Mouse (Mus musculus) hindbrain, embryonic 16.5 days (tissue): ENCODE data around the gene Ttc21a. TPM values are rescaled to one million over a fixed set of nuclear protein-coding genes. Genes with fewer than 3 reads are reported as not detected.

Experiments used
- ATAC-seq: fragments of 200-750 bp; cut with Nextera tagmentation; 2 replicates; pipeline ENCODE4 v1.8.0; 2017; ENCODE audit warnings: moderate TSS enrichment, moderate library complexity
- H3K27ac ChIP-seq: fragments of 300-500 bp; sonication (generic); 2 replicates; pipeline ENCODE4 v1.5.1; 2014; ENCODE audit warnings: low read depth, mild to moderate bottlenecking, control low read depth, low read length, moderate library complexity
- H3K27me3 ChIP-seq: fragments of 300-500 bp; sonication (generic); replicated peaks from 2 replicates; pipeline ENCODE4 v1.6.1; 2014; ENCODE audit warnings: low read length; ENCODE audit not compliant: control insufficient read depth, insufficient read depth
- H3K36me3 ChIP-seq: fragments of 300-500 bp; sonication (generic); 2 replicates; pipeline ENCODE4 v1.6.1; 2014; ENCODE audit warnings: mild to moderate bottlenecking, low read length, moderate library complexity, mixed read lengths; ENCODE audit not compliant: control insufficient read depth, insufficient read depth
- H3K4me1 ChIP-seq: fragments of 300-500 bp; sonication (generic); 2 replicates; pipeline ENCODE4 v1.6.1; 2014; ENCODE audit warnings: low read depth, low read length; ENCODE audit not compliant: control insufficient read depth, insufficient read depth
- H3K4me2 ChIP-seq: fragments of 300-500 bp; sonication (generic); 2 replicates; pipeline ENCODE4 v1.6.1; 2014; ENCODE audit warnings: mild to moderate bottlenecking, low read length, control low read depth, moderate library complexity
- H3K4me3 ChIP-seq: fragments of 300-500 bp; sonication (generic); 2 replicates; pipeline ENCODE4 v1.5.1; 2014; ENCODE audit warnings: mild to moderate bottlenecking, low read length, control low read depth, moderate library complexity
- H3K9ac ChIP-seq: fragments of 300-500 bp; sonication (generic); 2 replicates; pipeline ENCODE4 v1.6.1; 2014; ENCODE audit warnings: low read depth, mild to moderate bottlenecking, control low read depth, low read length, moderate library complexity
- H3K9me3 ChIP-seq: fragments of 300-500 bp; sonication (generic); 2 replicates; pipeline ENCODE4 v1.6.1; 2014; ENCODE audit warnings: mild to moderate bottlenecking, low read length, moderate library complexity; ENCODE audit not compliant: control insufficient read depth
- WGBS: fragments of 180-500 bp; shearing (Covaris S2); extraction: QIAGEN DNeasy Blood & Tissue Kit; methylation state at CpG from one replicate; pipeline ENCODE4 v1.1.7; 2014; 5-methylcytosine and 5-hydroxymethylcytosine counted together
- polyA plus RNA-seq: library from polyadenylated mRNA; unstranded; fragments of >200 nt; fragmentation: Nextera tagmentation; extraction: Ambion mirVana; gene quantifications from 2 replicates; pipeline ENCODE4 v1.2.1, GENCODE M21; 2015

Ttc21a gene
- polyA plus RNA-seq, 1 experiment from 2014 or later, result 1.1 TPM

- Histone ChIP-seq H3K4me2 (no peak overlapping the region), H3K27ac (no peak overlapping the region), H3K4me1 (no peaks in the 10 kb centered on the region), H3K4me3 (no peak overlapping the region), H3K9ac (no peak overlapping the region), H3K36me3 (no peaks in the 10 kb centered on the region), H3K27me3 (no peaks in the 10 kb centered on the region), H3K9me3 (no peaks in the 10 kb centered on the region)
- no peak for ATAC-seq
- WGBS, result 88% methylated on average over 4 of the region's 4 CpGs
Observed at GRCm38 (mm10) chr9:119996080-119996479, 58.7 kb downstream of the Ttc21a start.

DNA sequence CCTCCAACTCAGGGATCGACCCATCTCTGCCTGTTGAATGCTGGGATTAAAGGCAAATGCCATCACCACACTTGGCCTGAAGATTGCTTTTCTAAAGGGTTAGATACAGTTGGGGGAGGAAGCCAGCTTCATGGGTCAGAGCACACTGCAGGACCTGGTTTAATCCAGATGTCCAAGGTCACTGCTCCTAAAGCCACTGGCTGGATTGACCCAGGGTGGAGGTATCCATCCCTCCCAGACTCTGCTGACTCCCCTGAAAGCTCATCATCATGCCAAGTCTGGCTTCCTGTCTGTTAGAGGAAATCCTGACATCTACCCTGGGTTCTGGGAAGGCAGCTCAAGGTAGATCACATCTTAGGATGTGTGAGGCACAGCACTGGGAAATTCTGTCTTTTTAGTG is 61.4 kb downstream of the Ttc21a start:
- Histone ChIP-seq H3K4me2 (no peak overlapping the region), H3K36me3 (no peaks in the 10 kb centered on the region), H3K9me3 (no peaks in the 10 kb centered on the region), H3K27ac (no peak overlapping the region), H3K4me3 (no peak overlapping the region), H3K4me1 (no peaks in the 10 kb centered on the region), H3K27me3 (no peaks in the 10 kb centered on the region), H3K9ac (no peak overlapping the region)
- 74% methylated on average over 1 of the region's 1 CpGs for WGBS
- ATAC-seq, result no peak

- ATAC-seq, result no peak
- Histone ChIP-seq H3K4me3 (no peak overlapping the region), H3K27ac (no peak overlapping the region), H3K36me3 (no peaks in the 10 kb centered on the region), H3K27me3 (no peaks in the 10 kb centered on the region), H3K9me3 (no peaks in the 10 kb centered on the region), H3K4me1 (no peaks in the 10 kb centered on the region), H3K9ac (no peak overlapping the region), H3K4me2 (no peak overlapping the region)
- WGBS, result 77% methylated on average over 6 of the region's 6 CpGs
Observed at GRCm38 (mm10) chr9:119999636-120000035, 62.2 kb downstream of the Ttc21a start.

DNA sequence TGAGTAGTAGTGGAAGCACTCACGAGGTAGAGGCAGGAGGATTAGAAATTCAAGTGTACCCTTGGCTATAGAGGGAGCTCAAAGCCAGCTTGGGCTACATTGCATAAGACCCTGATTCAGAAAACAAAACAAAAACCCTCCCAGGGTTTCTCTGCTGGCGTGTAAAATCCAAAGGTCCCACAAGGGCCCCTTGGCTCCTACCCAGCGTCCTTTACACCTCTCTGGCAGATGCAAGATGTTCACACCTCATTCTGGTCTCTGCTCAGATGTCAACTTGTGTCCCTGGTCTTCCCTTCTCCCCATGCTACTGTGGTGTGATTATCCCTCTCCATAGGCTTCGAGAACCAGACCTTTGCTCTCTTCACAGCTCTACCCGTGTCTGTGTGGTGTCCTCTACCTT is 63.4 kb downstream of the Ttc21a start:
- no peak overlapping the region for H3K27ac ChIP-seq
- H3K9me3 ChIP-seq, result no peaks in the 10 kb centered on the region
- no peak for ATAC-seq
- H3K4me2 ChIP-seq, result no peak overlapping the region
- no peaks in the 10 kb centered on the region for H3K36me3 ChIP-seq
- no peaks in the 10 kb centered on the region for H3K27me3 ChIP-seq
- H3K9ac ChIP-seq, result no peak overlapping the region
- no peak overlapping the region for H3K4me3 ChIP-seq
- no peaks in the 10 kb centered on the region for H3K4me1 ChIP-seq
- WGBS, result 82% methylated on average over 5 of the region's 5 CpGs

- H3K36me3 ChIP-seq, result no peaks in the 10 kb centered on the region
- peak overlapping the region; percentile 31 for H3K4me3 ChIP-seq
- 10% methylated on average over 31 of the region's 31 CpGs for WGBS
- peak; percentile 80 for ATAC-seq
- no peaks in the 10 kb centered on the region for H3K9me3 ChIP-seq
- peak overlapping the region; percentile 58 for H3K4me2 ChIP-seq
- H3K9ac ChIP-seq, result 0 out of 2 replicates have a peak overlapping the region, but pooled peaks have one; percentile 35
- no peaks in the 10 kb centered on the region for H3K27me3 ChIP-seq
- H3K4me1 ChIP-seq, result no peaks in the 10 kb centered on the region
- H3K27ac ChIP-seq, result no peak overlapping the region
Observed at GRCm38 (mm10) chr9:120001945-120002725, 64.7 kb downstream of the Ttc21a start.

- no peak overlapping the region for H3K4me3 ChIP-seq
- H3K9ac ChIP-seq, result no peak overlapping the region
- no peaks in the 10 kb centered on the region for H3K4me1 ChIP-seq
- H3K27me3 ChIP-seq, result no peaks in the 10 kb centered on the region
- 84% methylated on average over 5 of the region's 5 CpGs for WGBS
- no peak overlapping the region for H3K4me2 ChIP-seq
- ATAC-seq, result no peak
- no peaks in the 10 kb centered on the region for H3K36me3 ChIP-seq
- no peaks in the 10 kb centered on the region for H3K9me3 ChIP-seq
- H3K27ac ChIP-seq, result no peak overlapping the region
Observed at GRCm38 (mm10) chr9:120002893-120003292, 65.5 kb downstream of the Ttc21a start.

DNA sequence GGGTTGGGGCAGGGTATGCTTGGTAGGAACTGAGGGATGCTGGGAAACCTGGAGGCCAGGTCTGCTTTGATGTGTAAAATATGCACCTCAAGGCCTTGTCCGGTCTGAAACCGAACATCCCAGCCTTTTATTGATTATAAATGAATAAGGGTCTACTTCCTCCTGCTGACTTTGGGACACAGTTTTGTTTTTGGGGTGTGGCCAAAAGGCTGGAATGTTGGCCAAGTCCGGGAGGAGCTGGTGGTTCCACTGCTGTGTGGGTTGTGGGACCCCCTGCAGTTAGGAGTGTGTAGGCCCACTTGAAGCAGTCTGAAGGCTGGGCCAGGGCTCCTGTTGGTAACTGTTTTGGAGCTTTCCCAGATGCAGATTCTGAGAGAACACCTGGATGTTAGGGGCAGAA is 68.5 kb downstream of the Ttc21a start:
- H3K4me2 ChIP-seq, result no peak overlapping the region
- 70% methylated on average over 3 of the region's 3 CpGs for WGBS
- no peaks in the 10 kb centered on the region for H3K36me3 ChIP-seq
- H3K4me3 ChIP-seq, result no peak overlapping the region
- H3K9ac ChIP-seq, result no peak overlapping the region
- H3K4me1 ChIP-seq, result peaks cover 4% of the 10 kb centered on the region; the same call in 1 of the 2 replicates
- H3K27me3 ChIP-seq, result no peaks in the 10 kb centered on the region
- ATAC-seq, result no peak
- no peaks in the 10 kb centered on the region for H3K9me3 ChIP-seq
- no peak overlapping the region for H3K27ac ChIP-seq

GRCm38 (mm10) chr9:120007833-120008232 is 70.4 kb downstream of the Ttc21a start:
- 92% methylated on average over 1 of the region's 1 CpGs for WGBS

DNA sequence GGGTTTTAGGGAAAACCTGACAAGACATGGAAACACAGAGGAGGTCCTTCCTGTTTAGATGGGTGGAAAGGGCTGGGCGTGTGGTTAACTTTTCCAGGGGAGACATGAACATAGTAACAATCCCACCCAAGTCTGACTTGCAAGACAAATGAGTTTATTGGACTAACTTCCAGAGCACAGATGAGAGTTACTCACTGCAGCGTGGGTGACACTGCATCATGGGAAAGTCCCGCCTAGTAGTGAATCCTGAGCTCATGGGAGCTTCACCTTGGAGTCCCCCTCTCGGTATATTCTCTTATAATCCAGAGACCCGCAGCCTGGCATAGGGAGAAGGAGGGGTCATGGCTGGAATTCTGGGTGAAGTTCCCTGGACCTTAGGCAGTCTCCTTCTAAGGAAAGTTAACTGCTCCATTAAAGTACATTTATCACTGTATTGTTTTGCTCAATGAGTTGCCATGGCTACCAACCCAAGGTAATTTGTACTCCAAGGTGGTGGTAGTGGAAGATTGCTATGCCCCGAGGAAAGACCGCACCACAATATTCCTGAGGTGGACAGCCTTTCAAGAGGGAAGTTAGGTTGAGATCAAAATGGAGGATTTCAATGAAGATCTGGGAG is 71.9 kb downstream of the Ttc21a start:
- Histone ChIP-seq H3K9me3 (no peaks in the 10 kb centered on the region), H3K4me2 (no peak overlapping the region), H3K9ac (no peak overlapping the region), H3K36me3 (no peaks in the 10 kb centered on the region), H3K27me3 (no peaks in the 10 kb centered on the region), H3K4me1 (peaks cover 6% of the 10 kb centered on the region), H3K4me3 (no peak overlapping the region), H3K27ac (no peak overlapping the region)
- ATAC-seq, result no peak
- 70% methylated on average over 7 of the region's 7 CpGs for WGBS

More at GRCm38 (mm10) chr9:120007833-120008232, 70.4 kb downstream of the Ttc21a start:
- no peak overlapping the region for H3K9ac ChIP-seq
- no peak overlapping the region for H3K4me3 ChIP-seq
- no peak overlapping the region for H3K27ac ChIP-seq
- H3K27me3 ChIP-seq, result no peaks in the 10 kb centered on the region
- H3K9me3 ChIP-seq, result no peaks in the 10 kb centered on the region
- H3K36me3 ChIP-seq, result no peaks in the 10 kb centered on the region
- peaks cover 6% of the 10 kb centered on the region for H3K4me1 ChIP-seq
- no peak for ATAC-seq
- H3K4me2 ChIP-seq, result no peak overlapping the region
